Mouse (Mus musculus) lung, postnatal 0 days (tissue): ENCODE data around the gene Negr1.

ENCODE experiments used
- CTCF ChIP-seq: IDR thresholded peaks from 2 replicates; pipeline ENCODE4 v1.5.1; 2016; ENCODE audit warnings: antibody characterized with exemption, mild to moderate bottlenecking
- EP300 ChIP-seq: IDR thresholded peaks from 2 replicates; pipeline ENCODE4 v1.6.1; 2016; ENCODE audit warnings: antibody characterized with exemption, mild to moderate bottlenecking, control low read depth

DNA sequence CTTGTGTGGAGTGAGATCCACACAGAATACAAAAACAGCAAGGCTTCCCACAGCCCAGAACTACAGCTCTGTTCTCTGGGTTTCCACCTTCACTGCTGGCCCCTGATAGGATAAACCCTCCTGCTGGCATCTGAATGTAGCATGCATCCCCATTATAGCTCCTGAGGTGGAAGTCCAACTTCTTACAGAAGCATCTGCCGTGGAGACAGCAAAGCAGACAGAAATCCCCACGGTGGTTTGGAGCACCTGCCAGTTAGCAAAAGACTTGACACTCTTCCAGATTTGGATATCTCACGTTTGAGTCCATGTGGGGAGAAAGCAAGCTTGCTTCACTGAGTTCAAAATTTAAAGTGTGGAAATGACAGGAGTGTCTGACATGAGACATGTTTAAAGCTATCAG lies 290.3 kb downstream of the Negr1 start:
- TF ChIP-seq CTCF: no peak
- no peak for TF ChIP-seq EP300
